Mouse (Mus musculus) CD4-positive, CD25-positive, alpha-beta regulatory T cell, adult 9 weeks (primary cell): ENCODE measurements around the gene Lce1c. TPM values are rescaled to one million over a fixed set of nuclear protein-coding genes. Genes with fewer than 3 reads are reported as not detected.

ENCODE experiments used
- polyA plus RNA-seq: library from polyadenylated mRNA; unstranded; fragments of 100-300 nt; shearing (Covaris generic); gene quantifications from one replicate; pipeline ENCODE4 v1.2.1, GENCODE M21; 2017

The Lce1c gene
- polyA plus RNA-seq = not detected

GRCm38 (mm10) chr3:92678947-92679346, at the start of gene Lce1c:
Gene Lce1c, plus strand, starts transcription at chr3:92679247.

GRCm38 (mm10) chr3:92648207-92648606, 30.8 kb upstream of the Lce1c start, which contains the start of gene Lce1a1:
Gene Lce1a1, minus strand, starts transcription at chr3:92648307.

GRCm38 (mm10) chr3:92656826-92657225, 22.2 kb upstream of the Lce1c start, which contains the start of gene Lce1b:
Gene Lce1b, minus strand, starts transcription at chr3:92656926.

GRCm38 (mm10) chr3:92670215-92670614, 8.8 kb upstream of the Lce1c start, which contains the start of gene Lce1a2:
Gene Lce1a2, minus strand, starts transcription at chr3:92670315.

GRCm38 (mm10) chr3:92687110-92687509, 8.1 kb downstream of the Lce1c start, which contains the start of gene Lce1d:
Gene Lce1d, minus strand, starts transcription at chr3:92687210.

GRCm38 (mm10) chr3:92708974-92709373, 29.9 kb downstream of the Lce1c start, which contains the start of gene Lce1e:
Gene Lce1e, minus strand, starts transcription at chr3:92709074.

GRCm38 (mm10) chr3:92720250-92720649, 41.2 kb downstream of the Lce1c start, which contains the start of gene Lce1f:
Gene Lce1f, minus strand, starts transcription at chr3:92720350.

Other genes starting within 250 kb of the Lce1c start
- gene Gm9774, start 249.8 kb upstream of the Lce1c start, polyA plus RNA-seq = 25.1 TPM
- not detected for gene Sprr2k, start 246.7 kb upstream of the Lce1c start, polyA plus RNA-seq
- not detected for gene Sprr1b, start 240.5 kb upstream of the Lce1c start, polyA plus RNA-seq
- not detected for gene Sprr3, start 220.5 kb upstream of the Lce1c start, polyA plus RNA-seq
- not detected for gene Sprr1a, start 193.4 kb upstream of the Lce1c start, polyA plus RNA-seq
- gene Sprr4, start 178.8 kb upstream of the Lce1c start, polyA plus RNA-seq = not detected
- gene 2310046K23Rik, start 144.7 kb upstream of the Lce1c start, polyA plus RNA-seq = not detected
- not detected for gene Ivl, start 105.5 kb upstream of the Lce1c start, polyA plus RNA-seq
- not detected for gene Smcp, start 90.2 kb upstream of the Lce1c start, polyA plus RNA-seq
- gene 2210017I01Rik, start 71.8 kb upstream of the Lce1c start, polyA plus RNA-seq = not detected
- gene Lce6a, start 57.6 kb upstream of the Lce1c start, polyA plus RNA-seq = not detected
- not detected for gene Lce1a1, start 30.9 kb upstream of the Lce1c start, polyA plus RNA-seq
- gene Lce1b, start 22.3 kb upstream of the Lce1c start, polyA plus RNA-seq = not detected
- gene Lce1a2, start 8.9 kb upstream of the Lce1c start, polyA plus RNA-seq = not detected
- not detected for gene Lce1d, start 8.0 kb downstream of the Lce1c start, polyA plus RNA-seq
- not detected for gene Lce1e, start 29.8 kb downstream of the Lce1c start, polyA plus RNA-seq
- not detected for gene Lce1f, start 41.1 kb downstream of the Lce1c start, polyA plus RNA-seq
- gene Gm38119, start 59.8 kb downstream of the Lce1c start, polyA plus RNA-seq = not detected
- gene Lce1g, start 73.1 kb downstream of the Lce1c start, polyA plus RNA-seq = not detected
- gene Lce1h, start 85.8 kb downstream of the Lce1c start, polyA plus RNA-seq = not detected
- not detected for gene Lce1i, start 99.7 kb downstream of the Lce1c start, polyA plus RNA-seq
- not detected for gene Lce1j, start 111.3 kb downstream of the Lce1c start, polyA plus RNA-seq
- gene Lce1k, start 128.6 kb downstream of the Lce1c start, polyA plus RNA-seq = not detected
- not detected for gene Kprp, start 148.0 kb downstream of the Lce1c start, polyA plus RNA-seq
- not detected for gene Lce1l, start 172.0 kb downstream of the Lce1c start, polyA plus RNA-seq
- gene 2310050C09Rik, start 191.0 kb downstream of the Lce1c start, polyA plus RNA-seq = not detected
- gene Lce3a, start 247.0 kb downstream of the Lce1c start, polyA plus RNA-seq = not detected